Mouse (Mus musculus) small intestine, adult 2 months (tissue): Measurements from ENCODE around the gene Trim16. TPM values are rescaled to one million over a fixed set of nuclear protein-coding genes. Genes with fewer than 3 reads are reported as not detected.

Experiments used
- H3K27ac ChIP-seq: fragments of 200-500 bp; 2 replicates; pipeline ENCODE4 v1.5.1; 2012; ENCODE audit warnings: low read depth, low read length, control low read depth, inconsistent platforms; ENCODE audit not compliant: insufficient read depth
- H3K27me3 ChIP-seq: fragments of 200-500 bp; 2 replicates; pipeline ENCODE4 v1.6.1; 2012; ENCODE audit warnings: mild to moderate bottlenecking, moderate library complexity, low read length, inconsistent platforms; ENCODE audit not compliant: control insufficient read depth, insufficient read depth
- H3K36me3 ChIP-seq: fragments of 200-500 bp; 2 replicates; pipeline ENCODE4 v1.6.1; 2012; ENCODE audit warnings: mild to moderate bottlenecking, low read length, control low read depth, inconsistent platforms; ENCODE audit not compliant: control insufficient read depth, insufficient read depth
- H3K4me1 ChIP-seq: fragments of 200-500 bp; 2 replicates; pipeline ENCODE4 v1.6.1; 2012; ENCODE audit warnings: low read length, inconsistent platforms, mixed read lengths; ENCODE audit not compliant: control insufficient read depth, insufficient read depth, insufficient read length
- H3K4me3 ChIP-seq: fragments of 200-500 bp; 2 replicates; pipeline ENCODE4 v1.5.1; 2012; ENCODE audit warnings: low read depth, mild to moderate bottlenecking, control low read depth, inconsistent platforms, low read length, moderate library complexity
- CTCF ChIP-seq: fragments of 200-500 bp; IDR thresholded peaks from 2 replicates; pipeline ENCODE4 v1.5.1; 2012; ENCODE audit warnings: low read depth, mild to moderate bottlenecking, control low read depth, inconsistent platforms, low read length, moderate library complexity, mixed read lengths; ENCODE audit not compliant: insufficient replicate concordance, insufficient read length; ENCODE audit errors: extremely low read depth
- POLR2A ChIP-seq: fragments of 200-500 bp; IDR thresholded peaks from 2 replicates; pipeline ENCODE4 v1.6.1; 2012; ENCODE audit warnings: low read depth, mild to moderate bottlenecking, control low read depth, inconsistent platforms, low read length, moderate library complexity
- whole genome bisulfite sequencing: fragments of 180-500 bp; shearing (Covaris S2); methylation state at CpG from one replicate; pipeline ENCODE4 v1.1.7; 2018; 5-methylcytosine and 5-hydroxymethylcytosine counted together
- polyA plus RNA-seq: library from polyadenylated mRNA; depleted of rRNA; stranded (reverse); fragments of >200 nt; gene quantifications from 2 replicates; pipeline ENCODE4 v1.2.3, GENCODE M21; 2012

Trim16 gene
- polyA plus RNA-seq, 1 experiment = 10.9 TPM

GRCm38 (mm10) chr11:62848301-62848700 is 28.3 kb downstream of the Trim16 start:
- WGBS = 79% methylated on average over 2 of the region's 2 CpGs
- Histone ChIP-seq H3K4me3 (no peak overlapping the region), H3K4me1 (no peaks in the 10 kb centered on the region), H3K36me3 (no peaks in the 10 kb centered on the region; the same call in 1 of the 2 replicates), H3K27ac (no peak overlapping the region), H3K27me3 (no peaks in the 10 kb centered on the region)
- TF ChIP-seq POLR2A = no peak
- TF ChIP-seq CTCF = no peak

GRCm38 (mm10) chr11:62851199-62851598 is 31.2 kb downstream of the Trim16 start:
- no peaks in the 10 kb centered on the region for H3K36me3 ChIP-seq
- no peak overlapping the region for H3K27ac ChIP-seq
- H3K4me1 ChIP-seq = no peaks in the 10 kb centered on the region
- H3K27me3 ChIP-seq = no peaks in the 10 kb centered on the region
- H3K4me3 ChIP-seq = no peak overlapping the region
- TF ChIP-seq CTCF = peak; percentile 17; the same call in 1 of the 2 replicates
- no peak for TF ChIP-seq POLR2A
- 68% methylated on average over 1 of the region's 1 CpGs for WGBS

GRCm38 (mm10) chr11:62853334-62853733 is 33.3 kb downstream of the Trim16 start:
- WGBS = 83% methylated on average over 6 of the region's 6 CpGs
- TF ChIP-seq POLR2A (no peak), CTCF (no peak)
- H3K4me1 ChIP-seq = no peaks in the 10 kb centered on the region
- no peaks in the 10 kb centered on the region for H3K27me3 ChIP-seq
- no peak overlapping the region for H3K4me3 ChIP-seq
- H3K36me3 ChIP-seq = no peaks in the 10 kb centered on the region
- H3K27ac ChIP-seq = no peak overlapping the region

- H3K27me3 ChIP-seq = no peaks in the 10 kb centered on the region
- H3K36me3 ChIP-seq = no peaks in the 10 kb centered on the region
- no peak overlapping the region for H3K27ac ChIP-seq
- TF ChIP-seq POLR2A (no peak), CTCF (no peak)
- no peaks in the 10 kb centered on the region for H3K4me1 ChIP-seq
- WGBS = 74% methylated on average over 4 of the region's 4 CpGs
- no peak overlapping the region for H3K4me3 ChIP-seq
Measured at GRCm38 (mm10) chr11:62865562-62865961, 45.5 kb downstream of the Trim16 start.

- WGBS = 66% methylated on average over 7 of the region's 7 CpGs
- TF ChIP-seq POLR2A = no peak
- no peak for TF ChIP-seq CTCF
- Histone ChIP-seq H3K36me3 (no peaks in the 10 kb centered on the region), H3K4me1 (no peaks in the 10 kb centered on the region), H3K27me3 (no peaks in the 10 kb centered on the region), H3K4me3 (no peak overlapping the region), H3K27ac (no peak overlapping the region)
Measured at GRCm38 (mm10) chr11:62866685-62867084, 46.7 kb downstream of the Trim16 start.

GRCm38 (mm10) chr11:62869201-62869600 is 49.2 kb downstream of the Trim16 start:
- H3K36me3 ChIP-seq = no peaks in the 10 kb centered on the region
- no peak for TF ChIP-seq CTCF
- TF ChIP-seq POLR2A = no peak
- H3K27ac ChIP-seq = no peak overlapping the region
- no peak overlapping the region for H3K4me3 ChIP-seq
- WGBS = 79% methylated on average over 5 of the region's 5 CpGs
- H3K4me1 ChIP-seq = no peaks in the 10 kb centered on the region; the same call in 1 of the 2 replicates
- no peaks in the 10 kb centered on the region for H3K27me3 ChIP-seq

GRCm38 (mm10) chr11:62869715-62870371 is 49.8 kb downstream of the Trim16 start:
- no peaks in the 10 kb centered on the region; the same call in 1 of the 2 replicates for H3K4me1 ChIP-seq
- no peak for TF ChIP-seq POLR2A
- TF ChIP-seq CTCF = no peak
- H3K4me3 ChIP-seq = no peak overlapping the region
- H3K27ac ChIP-seq = no peak overlapping the region
- H3K36me3 ChIP-seq = no peaks in the 10 kb centered on the region
- H3K27me3 ChIP-seq = no peaks in the 10 kb centered on the region
- WGBS = 79% methylated on average over 8 of the region's 8 CpGs
